Mouse (Mus musculus) olfactory bulb, adult 2 months (tissue): Measurements from ENCODE around the gene Cd300ld.

Experiments used
- CTCF ChIP-seq: fragments of 200-500 bp; IDR thresholded peaks from 2 replicates; pipeline ENCODE4 v1.5.1; 2012; ENCODE audit warnings: low read depth, mild to moderate bottlenecking, low read length, moderate library complexity; ENCODE audit not compliant: insufficient read depth
- POLR2A ChIP-seq: fragments of 200-500 bp; IDR thresholded peaks from 2 replicates; pipeline ENCODE4 v1.6.1; 2012; ENCODE audit warnings: mild to moderate bottlenecking, low read depth, low read length, moderate library complexity; ENCODE audit not compliant: insufficient read depth

DNA sequence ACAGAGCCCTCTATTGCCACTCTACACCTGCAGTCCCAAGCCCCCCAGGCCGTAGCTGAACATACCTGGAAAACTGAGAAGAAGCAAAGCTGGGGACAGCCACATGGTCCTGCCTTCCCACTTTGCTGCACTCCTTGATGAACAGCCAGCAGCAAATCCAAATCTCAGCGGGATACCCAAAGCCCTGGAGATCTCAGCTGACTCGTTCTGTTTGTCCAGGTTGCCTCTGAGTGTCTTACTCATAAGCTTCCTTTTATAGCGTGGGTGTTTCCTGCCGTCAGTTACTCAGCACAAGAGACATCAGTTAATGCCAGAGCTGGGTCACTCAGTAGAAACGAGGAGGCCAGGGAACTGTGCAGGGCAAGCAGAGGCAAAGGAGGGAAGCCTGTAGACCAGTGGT, 55.6 kb downstream of the Cd300ld start, which contains the start of gene Cd300lb:
- TF ChIP-seq CTCF, result no peak
- TF ChIP-seq POLR2A, result no peak
